Mouse (Mus musculus): Measurements from ENCODE around the gene Slc28a1. TPM values are rescaled to one million over a fixed set of nuclear protein-coding genes. Genes with fewer than 3 reads are reported as not detected.

The Slc28a1 gene
- total and polyA plus RNA-seq, 3 experiments, result not detected

GRCm38 (mm10) chr7:81211760-81212159, 97.2 kb downstream of the Slc28a1 start:
- Histone ChIP-seq H3K4me1 (ENCODE audit: control insufficient read depth in 1 of 2, insufficient read depth in 2 of 2, low read length in 2 of 2) (no peaks in the 10 kb centered on the region), H3K4me3 (ENCODE audit: control insufficient read depth in 1 of 2, insufficient read depth in 1 of 2, low read depth in 2 of 2, low read length in 2 of 2) (no peak overlapping the region), H3K9me3 (replicated peaks; ENCODE audit: insufficient read depth, low read length) (no peaks in the 10 kb centered on the region), H3K27me3 (ENCODE audit: control insufficient read depth in 1 of 2, insufficient read depth in 2 of 2, low read length in 2 of 2) (peaks cover 0 to 3% of the 10 kb centered on the region in 2 experiments; a peak in 2 of 4 replicates), H3K36me3 (ENCODE audit: control insufficient read depth in 1 of 2, insufficient read depth in 2 of 2, low read length in 2 of 2) (no peaks in the 10 kb centered on the region), H3K79me2 (ENCODE audit: control insufficient read depth, insufficient read depth, low read length, poor library complexity) (no peaks in the 10 kb centered on the region), H3K27ac (ENCODE audit: control insufficient read depth, low read depth, low read length) (no peak overlapping the region), H3K9ac (ENCODE audit: control insufficient read depth, low read depth, low read length, poor library complexity, severe bottlenecking) (no peak overlapping the region)
- DNase-seq (ENCODE audit: low read depth, low spot score), result no peak
- TF ChIP-seq RAD21 (IDR thresholded peaks at IDR 0.05; ENCODE audit: low read depth, low read length) (no peak), ETS1 (IDR thresholded peaks at IDR 0.05; ENCODE audit: low read depth, low read length) (no peak), POLR2A (IDR thresholded peaks at IDR 0.05; ENCODE audit: control insufficient read depth in 1 of 2, insufficient read depth in 1 of 2, low read depth in 1 of 2, low read length in 2 of 2, poor library complexity in 1 of 2) (no peak), MAZ (IDR thresholded peaks at IDR 0.05; ENCODE audit: low read depth, low read length) (no peak), HCFC1 (IDR thresholded peaks at IDR 0.05; ENCODE audit: low read depth, low read length) (no peak), TBP (IDR thresholded peaks at IDR 0.05; ENCODE audit: low read depth, low read length) (no peak), MYC (IDR thresholded peaks at IDR 0.05; ENCODE audit: low read depth, low read length) (no peak)

- H3K4me1 ChIP-seq (ENCODE audit: control insufficient read depth in 1 of 2, insufficient read depth in 2 of 2, low read length in 2 of 2), result no peaks in the 10 kb centered on the region
- H3K27ac ChIP-seq (ENCODE audit: control insufficient read depth, low read depth, low read length), result no peak overlapping the region
- H3K79me2 ChIP-seq (ENCODE audit: control insufficient read depth, insufficient read depth, low read length, poor library complexity), result no peaks in the 10 kb centered on the region
- H3K27me3 ChIP-seq (ENCODE audit: control insufficient read depth in 1 of 2, insufficient read depth in 2 of 2, low read length in 2 of 2), result peaks cover 0 to 4% of the 10 kb centered on the region in 2 experiments; a peak in 2 of 4 replicates
- no peak overlapping the region for H3K9ac ChIP-seq (ENCODE audit: control insufficient read depth, low read depth, low read length, poor library complexity, severe bottlenecking)
- no peak for TF ChIP-seq USF1 (IDR thresholded peaks at IDR 0.05; ENCODE audit: low read depth, low read length)
- no peak for TF ChIP-seq NELFE (IDR thresholded peaks at IDR 0.05; ENCODE audit: low read depth, low read length)
- TF ChIP-seq CTCF (IDR thresholded peaks at IDR 0.05 in 2 of 3, conservative IDR thresholded peaks at IDR 0.05 in 1 of 3; ENCODE audit: control insufficient read depth in 1 of 3, insufficient read depth in 1 of 3, low read depth in 2 of 3, low read length in 3 of 3, poor library complexity in 1 of 3, severe bottlenecking in 1 of 3), result no peak
- no peak for TF ChIP-seq GABPA (IDR thresholded peaks at IDR 0.05; ENCODE audit: low read depth, low read length)
- no peak for TF ChIP-seq POLR2A (IDR thresholded peaks at IDR 0.05; ENCODE audit: control insufficient read depth in 1 of 2, insufficient read depth in 1 of 2, low read depth in 1 of 2, low read length in 2 of 2, poor library complexity in 1 of 2)
- TF ChIP-seq NRF1 (IDR thresholded peaks at IDR 0.05; ENCODE audit: insufficient read depth, low read depth, low read length, poor library complexity, severe bottlenecking), result no peak
- no peak for TF ChIP-seq SIN3A (IDR thresholded peaks at IDR 0.05; ENCODE audit: low read length)
- TF ChIP-seq RAD21 (IDR thresholded peaks at IDR 0.05; ENCODE audit: low read depth, low read length), result no peak
- no peak for TF ChIP-seq ZNF384 (IDR thresholded peaks at IDR 0.05; ENCODE audit: low read depth, low read length)
- TF ChIP-seq ETS1 (IDR thresholded peaks at IDR 0.05; ENCODE audit: low read depth, low read length), result no peak
- no peak for TF ChIP-seq ELF1 (IDR thresholded peaks at IDR 0.05; ENCODE audit: low read depth, low read length)
- no peak for TF ChIP-seq CHD2 (IDR thresholded peaks at IDR 0.05; ENCODE audit: low read length)
- no peak for TF ChIP-seq HCFC1 (IDR thresholded peaks at IDR 0.05; ENCODE audit: low read depth, low read length)
- no peak overlapping the region for H3K4me3 ChIP-seq (ENCODE audit: control insufficient read depth in 1 of 2, insufficient read depth in 1 of 2, low read depth in 2 of 2, low read length in 2 of 2)
- no peaks in the 10 kb centered on the region for H3K9me3 ChIP-seq (replicated peaks; ENCODE audit: insufficient read depth, low read length)
- no peaks in the 10 kb centered on the region for H3K36me3 ChIP-seq (ENCODE audit: control insufficient read depth in 1 of 2, insufficient read depth in 2 of 2, low read length in 2 of 2)
- DNase-seq (ENCODE audit: low read depth, low spot score), result no peak
Measured at GRCm38 (mm10) chr7:81212261-81212681, 97.7 kb downstream of the Slc28a1 start.

Measured in MEL (cell line).